Mouse (Mus musculus): ENCODE data around the gene Ins2.

DNA sequence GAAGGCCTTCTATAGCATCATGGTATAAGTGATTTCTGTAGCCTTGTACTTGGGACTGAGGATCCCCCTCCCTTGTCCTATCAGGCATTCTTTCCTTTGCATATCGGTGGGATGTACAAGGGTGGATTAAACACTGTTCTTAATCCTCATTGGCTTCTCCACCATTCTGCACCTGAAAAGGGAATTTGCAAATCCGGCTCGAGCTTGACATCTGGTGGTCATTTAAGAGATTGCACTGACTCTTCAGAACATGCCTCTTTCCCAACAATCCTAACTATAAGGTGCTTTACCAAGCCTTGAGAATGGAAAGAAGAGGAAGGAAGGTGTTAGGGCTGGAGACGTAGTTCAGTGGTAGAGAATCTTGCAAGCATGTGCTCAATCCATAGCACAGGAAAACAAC is 71.1 kb downstream of the Ins2 start:
- TF ChIP-seq POLR2A (IDR thresholded peaks at IDR 0.05; ENCODE audit: control insufficient read depth, low read depth, low read length) (no peak), CTCF (IDR thresholded peaks at IDR 0.05; ENCODE audit: control insufficient read depth, insufficient read depth, insufficient replicate concordance, low read depth, low read length) (no peak; the same call in 1 of the 2 replicates)
